Mouse (Mus musculus) limb, embryonic 11.5 days (tissue): ENCODE measurements around the gene Lpp. TPM values are rescaled to one million over a fixed set of nuclear protein-coding genes. Genes with fewer than 3 reads are reported as not detected.

ENCODE experiments used
- ATAC-seq: fragments of 200-750 bp; cut with Nextera tagmentation; 2 replicates; pipeline ENCODE4 v1.8.0; 2017; ENCODE audit warnings: low read depth; ENCODE audit not compliant: insufficient number of reproducible peaks, low FRiP score, low TSS enrichment
- DNase-seq: peaks from one replicate; pipeline ENCODE4 v3.0.0-alpha.2; 2015; ENCODE audit warnings: low spot score
- H3K27ac ChIP-seq: fragments of 300-500 bp; sonication (generic); replicated peaks from 2 replicates; pipeline ENCODE4 v1.5.1; 2014; ENCODE audit warnings: low read depth, mild to moderate bottlenecking, low read length
- H3K27me3 ChIP-seq: fragments of 300-500 bp; sonication (generic); 2 replicates; pipeline ENCODE4 v1.6.1; 2014; ENCODE audit warnings: mild to moderate bottlenecking, low read length, mixed read lengths; ENCODE audit not compliant: control insufficient read depth, insufficient read depth
- H3K36me3 ChIP-seq: fragments of 300-500 bp; sonication (generic); 2 replicates; pipeline ENCODE4 v1.6.1; 2014; ENCODE audit warnings: mild to moderate bottlenecking, low read length, moderate library complexity, mixed read lengths; ENCODE audit not compliant: control insufficient read depth, insufficient read depth
- H3K4me1 ChIP-seq: fragments of 300-500 bp; sonication (generic); 2 replicates; pipeline ENCODE4 v1.6.1; 2014; ENCODE audit warnings: low read length, mixed read lengths; ENCODE audit not compliant: control insufficient read depth, insufficient read depth
- H3K4me2 ChIP-seq: fragments of 300-500 bp; sonication (generic); 2 replicates; pipeline ENCODE4 v1.6.1; 2014; ENCODE audit warnings: low read depth, mild to moderate bottlenecking, moderate library complexity; ENCODE audit not compliant: severe bottlenecking
- H3K4me3 ChIP-seq: fragments of 300-500 bp; sonication (generic); 2 replicates; pipeline ENCODE4 v1.5.1; 2014; ENCODE audit warnings: low read depth, low read length
- H3K9ac ChIP-seq: fragments of 300-500 bp; sonication (generic); 2 replicates; pipeline ENCODE4 v1.6.1; 2014; ENCODE audit warnings: mild to moderate bottlenecking, low read length
- H3K9me3 ChIP-seq: fragments of 300-500 bp; sonication (generic); 2 replicates; pipeline ENCODE4 v1.6.1; 2016; ENCODE audit warnings: low read length; ENCODE audit not compliant: control insufficient read depth
- WGBS: fragments of 180-500 bp; shearing (Covaris S2); extraction: QIAGEN DNeasy Blood & Tissue Kit; methylation state at CpG from one replicate; pipeline ENCODE4 v1.1.7; 2014; 5-methylcytosine and 5-hydroxymethylcytosine counted together
- polyA plus RNA-seq: library from polyadenylated mRNA; unstranded; fragments of >200 nt; fragmentation: Nextera tagmentation; extraction: Ambion mirVana; gene quantifications from 2 replicates; pipeline ENCODE4 v1.2.1, GENCODE M21; 2014

Gene Lpp
- polyA plus RNA-seq, 1 experiment from 2014 or later: 38.2 TPM

DNA sequence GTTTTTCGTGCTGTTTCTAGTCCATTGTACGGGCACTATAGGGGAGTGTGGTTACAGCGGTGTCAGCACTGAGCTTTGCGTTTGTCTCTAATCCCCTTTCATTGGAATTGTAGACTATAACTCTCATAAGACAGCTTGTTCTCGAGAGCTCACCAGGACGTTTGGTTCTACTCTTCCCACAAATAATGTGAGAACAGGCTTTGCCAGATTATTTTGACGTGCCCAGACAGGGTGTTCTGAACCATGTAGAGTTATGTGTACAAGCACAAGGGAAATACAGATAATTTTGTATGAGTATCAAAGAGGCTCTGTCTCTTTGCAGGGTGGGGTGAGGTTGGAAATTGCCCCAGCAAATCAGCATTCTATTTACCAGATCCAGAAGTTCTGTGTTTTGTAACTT is 387.2 kb downstream of the Lpp start:
- H3K36me3 ChIP-seq: no peaks in the 10 kb centered on the region
- 81% methylated on average over 7 of the region's 7 CpGs for WGBS
- no peak overlapping the region for H3K4me2 ChIP-seq
- H3K27ac ChIP-seq: no peak overlapping the region
- H3K9me3 ChIP-seq: no peaks in the 10 kb centered on the region
- ATAC-seq: no peak
- H3K9ac ChIP-seq: no peak overlapping the region
- no peak for DNase-seq
- H3K4me3 ChIP-seq: no peak overlapping the region
- no peaks in the 10 kb centered on the region for H3K27me3 ChIP-seq
- no peaks in the 10 kb centered on the region for H3K4me1 ChIP-seq

DNA sequence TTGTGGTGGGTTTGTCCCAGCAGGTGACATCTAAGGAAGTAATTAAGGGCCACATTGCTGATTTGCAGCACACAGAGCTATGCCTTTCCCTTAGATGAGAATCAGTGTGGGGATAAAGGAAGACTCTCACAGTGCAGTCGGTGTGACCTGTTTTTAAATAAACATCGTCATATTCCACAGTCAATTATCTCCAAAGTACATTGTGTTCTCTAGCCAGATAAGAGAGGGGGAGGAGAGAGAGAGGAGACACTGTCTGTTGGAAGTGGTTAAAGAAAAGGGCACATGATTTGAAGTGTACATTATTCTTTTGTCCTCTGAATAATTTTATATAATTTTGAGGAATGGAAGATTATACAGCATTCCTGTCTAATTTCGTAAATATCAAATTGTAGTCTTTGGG is 388.6 kb downstream of the Lpp start:
- no peak overlapping the region for H3K9ac ChIP-seq
- DNase-seq: no peak
- no peaks in the 10 kb centered on the region for H3K4me1 ChIP-seq
- H3K4me2 ChIP-seq: no peak overlapping the region
- WGBS: 88% methylated on average over 3 of the region's 3 CpGs
- no peak for ATAC-seq
- no peak overlapping the region for H3K27ac ChIP-seq
- H3K36me3 ChIP-seq: no peaks in the 10 kb centered on the region
- H3K9me3 ChIP-seq: no peaks in the 10 kb centered on the region
- H3K4me3 ChIP-seq: no peak overlapping the region
- no peaks in the 10 kb centered on the region for H3K27me3 ChIP-seq

DNA sequence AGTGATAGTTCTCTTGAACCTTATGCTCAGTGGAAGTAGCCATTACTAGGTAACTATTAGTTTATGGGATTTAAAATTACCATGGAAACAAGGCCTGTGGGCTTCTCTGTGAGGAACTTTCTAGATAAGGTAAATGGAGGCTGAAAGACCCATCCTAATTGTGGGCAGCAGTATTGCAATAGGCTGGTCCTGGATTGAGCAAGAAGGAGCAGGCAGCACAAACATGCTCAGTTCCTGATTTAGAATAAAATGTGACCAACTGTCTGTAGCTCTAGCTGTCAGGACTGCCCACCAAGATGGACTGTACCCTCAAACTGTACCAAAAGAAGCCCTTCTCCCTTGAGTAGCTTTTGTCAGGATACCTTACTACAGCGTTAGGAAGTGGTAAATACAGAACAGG is 392.3 kb downstream of the Lpp start:
- 87% methylated on average over 1 of the region's 1 CpGs for WGBS
- no peaks in the 10 kb centered on the region for H3K4me1 ChIP-seq
- no peaks in the 10 kb centered on the region for H3K27me3 ChIP-seq
- H3K4me2 ChIP-seq: no peak overlapping the region
- ATAC-seq (no peak), DNase-seq (no peak)
- no peaks in the 10 kb centered on the region for H3K9me3 ChIP-seq
- no peak overlapping the region for H3K9ac ChIP-seq
- H3K36me3 ChIP-seq: no peaks in the 10 kb centered on the region
- H3K4me3 ChIP-seq: no peak overlapping the region
- H3K27ac ChIP-seq: no peak overlapping the region

DNA sequence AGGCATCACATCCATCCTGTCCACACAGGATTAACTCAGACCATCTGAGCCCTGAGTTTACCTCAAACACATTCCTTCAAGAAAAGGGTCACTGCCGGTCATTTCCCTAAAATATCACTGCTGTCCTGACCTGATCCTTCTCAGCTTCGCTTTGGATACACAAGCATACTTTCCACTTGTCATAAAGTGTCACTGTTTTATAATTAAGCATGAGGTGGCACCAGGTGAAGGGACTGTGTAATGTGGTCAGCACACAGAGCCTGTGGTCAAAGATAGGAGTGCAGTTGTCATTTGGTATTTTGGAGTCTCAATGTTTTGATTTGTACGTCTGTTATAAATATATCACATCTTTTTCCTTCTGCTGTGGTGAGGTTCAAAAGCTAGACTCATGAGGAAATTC is 395.7 kb downstream of the Lpp start:
- no peak for ATAC-seq
- Histone ChIP-seq H3K4me1 (no peaks in the 10 kb centered on the region), H3K4me2 (no peak overlapping the region), H3K9ac (no peak overlapping the region), H3K36me3 (no peaks in the 10 kb centered on the region), H3K27ac (no peak overlapping the region), H3K4me3 (no peak overlapping the region), H3K9me3 (no peaks in the 10 kb centered on the region), H3K27me3 (no peaks in the 10 kb centered on the region)
- WGBS: 89% methylated on average over 3 of the region's 3 CpGs
- no peak for DNase-seq

DNA sequence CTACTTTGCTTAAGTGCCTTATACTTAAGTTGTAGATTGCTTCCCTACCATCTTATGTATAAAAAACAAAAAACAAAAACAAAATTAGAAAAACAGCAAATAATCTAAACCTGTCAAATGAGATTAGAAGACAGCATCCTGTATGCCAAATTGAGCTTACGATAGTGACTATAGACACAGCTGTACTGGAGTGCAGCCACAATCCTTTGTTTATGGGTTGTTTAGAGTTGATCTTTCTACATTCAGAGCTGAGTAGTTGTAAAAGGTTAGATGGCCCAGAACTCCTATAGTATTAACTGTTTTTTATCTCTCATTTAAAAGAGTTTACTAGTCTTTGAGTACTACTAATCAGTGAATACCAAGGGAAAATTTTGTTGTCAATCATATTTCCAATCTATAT is 398.1 kb downstream of the Lpp start:
- Histone ChIP-seq H3K9me3 (no peaks in the 10 kb centered on the region), H3K4me3 (no peak overlapping the region), H3K36me3 (no peaks in the 10 kb centered on the region), H3K4me1 (no peaks in the 10 kb centered on the region), H3K4me2 (no peak overlapping the region), H3K27ac (no peak overlapping the region), H3K27me3 (no peaks in the 10 kb centered on the region), H3K9ac (no peak overlapping the region)
- DNase-seq (no peak), ATAC-seq (no peak)
- 97% methylated on average over 1 of the region's 1 CpGs for WGBS

DNA sequence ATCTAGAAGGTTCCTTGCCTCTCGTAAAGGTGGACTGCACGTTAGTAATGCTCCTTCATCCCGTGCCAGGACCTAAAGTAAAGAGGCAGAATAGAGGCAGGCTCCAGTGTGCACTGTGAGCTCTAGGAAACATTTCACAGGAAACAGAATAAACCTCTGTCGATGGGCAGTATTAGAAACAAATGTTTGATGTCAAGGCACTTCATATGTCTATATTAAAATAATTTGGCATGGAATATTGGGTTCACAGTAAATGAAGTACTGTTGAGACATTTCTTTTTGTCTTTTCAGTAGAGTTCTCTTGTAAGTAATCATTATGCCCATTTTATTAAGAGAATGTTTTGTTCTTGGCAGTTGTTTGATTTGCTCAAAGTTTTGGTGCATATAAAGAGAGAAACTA is 398.7 kb downstream of the Lpp start:
- no peak overlapping the region for H3K4me3 ChIP-seq
- H3K4me1 ChIP-seq: no peaks in the 10 kb centered on the region
- H3K4me2 ChIP-seq: no peak overlapping the region
- ATAC-seq (no peak), DNase-seq (no peak)
- no peaks in the 10 kb centered on the region for H3K27me3 ChIP-seq
- 87% methylated on average over 4 of the region's 4 CpGs for WGBS
- H3K36me3 ChIP-seq: no peaks in the 10 kb centered on the region
- no peak overlapping the region for H3K9ac ChIP-seq
- H3K9me3 ChIP-seq: no peaks in the 10 kb centered on the region
- no peak overlapping the region for H3K27ac ChIP-seq

DNA sequence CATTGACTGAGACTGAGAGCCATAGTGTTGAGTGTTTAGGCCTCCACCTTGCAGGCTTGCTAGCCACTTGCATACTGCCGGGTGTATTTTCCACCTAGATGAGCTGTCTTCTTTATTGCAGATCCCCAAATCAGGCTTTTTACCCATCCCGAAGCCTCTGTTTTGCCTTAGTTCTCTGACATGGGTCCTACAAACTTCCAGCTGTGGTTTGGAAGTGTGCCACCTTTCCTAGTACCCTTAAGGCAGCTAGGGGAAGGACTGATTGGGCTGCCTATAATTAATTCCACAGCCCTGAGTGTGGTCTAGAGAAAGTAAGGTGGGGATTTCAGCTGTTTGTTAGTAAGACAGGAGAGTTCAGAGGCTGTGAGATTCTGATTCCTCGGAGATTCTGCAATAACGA is 399.5 kb downstream of the Lpp start:
- H3K4me3 ChIP-seq: no peak overlapping the region
- H3K36me3 ChIP-seq: no peaks in the 10 kb centered on the region
- no peak overlapping the region for H3K4me2 ChIP-seq
- H3K9me3 ChIP-seq: no peaks in the 10 kb centered on the region
- H3K27me3 ChIP-seq: no peaks in the 10 kb centered on the region
- 78% methylated on average over 4 of the region's 4 CpGs for WGBS
- ATAC-seq (no peak), DNase-seq (no peak)
- no peaks in the 10 kb centered on the region for H3K4me1 ChIP-seq
- H3K27ac ChIP-seq: no peak overlapping the region
- H3K9ac ChIP-seq: no peak overlapping the region

DNA sequence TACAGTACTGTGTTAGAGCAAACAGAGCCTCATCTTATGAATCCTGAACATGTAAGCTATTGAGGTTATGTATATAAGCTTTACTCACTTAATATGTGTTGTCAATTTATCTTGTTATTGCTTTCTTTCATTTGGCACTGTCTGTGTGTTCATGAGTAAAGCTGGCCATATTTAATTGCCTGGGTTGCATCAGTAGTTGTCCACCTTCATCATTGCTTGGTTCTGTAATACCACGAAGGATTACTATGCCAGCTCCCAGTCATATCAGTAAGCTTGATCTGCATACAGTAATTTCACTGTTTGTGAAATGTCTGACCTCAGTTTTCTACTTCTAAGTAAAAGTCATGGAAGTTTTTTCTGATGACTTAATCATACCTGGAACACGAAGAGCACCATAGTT is 401.4 kb downstream of the Lpp start:
- WGBS: 81% methylated on average over 2 of the region's 2 CpGs
- ATAC-seq (no peak), DNase-seq (no peak)
- Histone ChIP-seq H3K9ac (no peak overlapping the region), H3K4me3 (no peak overlapping the region), H3K4me2 (no peak overlapping the region), H3K36me3 (no peaks in the 10 kb centered on the region), H3K27ac (no peak overlapping the region), H3K27me3 (no peaks in the 10 kb centered on the region), H3K9me3 (no peaks in the 10 kb centered on the region), H3K4me1 (no peaks in the 10 kb centered on the region)

DNA sequence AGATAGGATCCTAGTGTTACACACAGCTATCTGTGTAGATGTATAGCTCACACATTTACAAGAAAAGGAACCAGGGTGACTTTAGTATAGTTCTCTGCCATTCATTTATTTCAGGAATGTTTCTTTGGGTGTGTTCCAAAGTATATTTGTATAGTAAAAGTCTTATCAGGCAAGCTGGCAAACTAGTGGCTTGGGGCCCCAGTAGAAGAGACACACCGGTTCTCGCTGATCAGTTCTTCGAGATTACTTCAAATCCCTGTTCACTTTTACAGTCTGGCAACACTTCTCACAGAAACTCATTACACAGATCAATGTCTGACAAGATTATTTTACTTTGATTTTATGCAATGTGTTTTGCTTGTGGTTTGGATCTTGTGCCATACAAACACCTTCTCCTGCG is 408.0 kb downstream of the Lpp start:
- Histone ChIP-seq H3K9ac (no peak overlapping the region), H3K9me3 (no peaks in the 10 kb centered on the region), H3K4me2 (no peak overlapping the region), H3K27me3 (no peaks in the 10 kb centered on the region), H3K27ac (no peak overlapping the region), H3K4me3 (no peak overlapping the region), H3K36me3 (no peaks in the 10 kb centered on the region), H3K4me1 (no peaks in the 10 kb centered on the region)
- no peak for ATAC-seq
- 96% methylated on average over 4 of the region's 4 CpGs for WGBS
- no peak for DNase-seq
